Mouse (Mus musculus) kidney, postnatal 36 days (tissue): ENCODE results near the gene Clec4b2.
"Not testable (repeated sequence)": the region's sequence is repeated elsewhere in the genome, so short reads cannot be mapped to it uniquely, and the experiment has no call there.

Source experiments
- DNase-seq, 2 experiments: peaks; one replicate each; pipeline ENCODE4 v3.0.0; 2021 to 2022; ENCODE audit warnings: mixed read lengths in 2 of 2

Gene Clec4b2

GRCm38 (mm10) chr6:123172593-123172992 is at the start of gene Clec4b2:
Clec4b2 (plus strand) TSS chr6:123172893.
- DNase-seq = no peak

GRCm38 (mm10) chr6:123123195-123123594 is 49.5 kb upstream of the Clec4b2 start:
- no peak for DNase-seq

GRCm38 (mm10) chr6:123127173-123127572 is 45.5 kb upstream of the Clec4b2 start:
- no peak for DNase-seq

GRCm38 (mm10) chr6:123137766-123138526 is 34.7 kb upstream of the Clec4b2 start:
- DNase-seq = not testable (repeated sequence)

- no peak for DNase-seq
Measured at GRCm38 (mm10) chr6:123170106-123170505, 2.6 kb upstream of the Clec4b2 start.

GRCm38 (mm10) chr6:123171040-123171439 is 1.7 kb upstream of the Clec4b2 start:
- DNase-seq = no peak

- no peak for DNase-seq
Measured at GRCm38 (mm10) chr6:123175549-123175948, 2.9 kb downstream of the Clec4b2 start.

GRCm38 (mm10) chr6:123184862-123185261 is 12.2 kb downstream of the Clec4b2 start:
- peak; percentile 4 to 25 for DNase-seq

GRCm38 (mm10) chr6:123207187-123208076 is 34.7 kb downstream of the Clec4b2 start:
- DNase-seq = no peak

- DNase-seq = not testable (repeated sequence)
Measured at GRCm38 (mm10) chr6:123208077-123208439, 35.4 kb downstream of the Clec4b2 start.

GRCm38 (mm10) chr6:123211726-123212125 is 39.0 kb downstream of the Clec4b2 start:
- DNase-seq = no peak

GRCm38 (mm10) chr6:123227519-123228166 is 55.0 kb downstream of the Clec4b2 start:
- no peak for DNase-seq

GRCm38 (mm10) chr6:123229644-123230043 is 57.0 kb downstream of the Clec4b2 start, which contains the start of gene Clec4n:
Clec4n (plus strand) TSS chr6:123229843.
- DNase-seq = no peak

GRCm38 (mm10) chr6:123231149-123231548 is 58.5 kb downstream of the Clec4b2 start:
- no peak for DNase-seq

GRCm38 (mm10) chr6:123237582-123237981 is 64.9 kb downstream of the Clec4b2 start:
- no peak for DNase-seq

- no peak for DNase-seq
Measured at GRCm38 (mm10) chr6:123244201-123244600, 71.5 kb downstream of the Clec4b2 start.

- not testable (repeated sequence) for DNase-seq
Measured at GRCm38 (mm10) chr6:123248862-123249261, 76.2 kb downstream of the Clec4b2 start.

- no peak for DNase-seq
Measured at GRCm38 (mm10) chr6:123252735-123253134, 80.0 kb downstream of the Clec4b2 start.
